Mouse (Mus musculus) brain, embryonic 18.5 days (tissue): ENCODE measurements around the gene Gm21915.

Source experiments
- DNase-seq: peaks from one replicate; pipeline ENCODE4 v3.0.0-alpha.2; 2012; ENCODE audit warnings: low read depth, low spot score

Gene Gm21915

GRCm38 (mm10) chr9:40670313-40670712 lies at the start of gene Gm21915:
TSS of gene Gm21915 (plus strand) at chr9:40670613.
- no peak for DNase-seq

DNA sequence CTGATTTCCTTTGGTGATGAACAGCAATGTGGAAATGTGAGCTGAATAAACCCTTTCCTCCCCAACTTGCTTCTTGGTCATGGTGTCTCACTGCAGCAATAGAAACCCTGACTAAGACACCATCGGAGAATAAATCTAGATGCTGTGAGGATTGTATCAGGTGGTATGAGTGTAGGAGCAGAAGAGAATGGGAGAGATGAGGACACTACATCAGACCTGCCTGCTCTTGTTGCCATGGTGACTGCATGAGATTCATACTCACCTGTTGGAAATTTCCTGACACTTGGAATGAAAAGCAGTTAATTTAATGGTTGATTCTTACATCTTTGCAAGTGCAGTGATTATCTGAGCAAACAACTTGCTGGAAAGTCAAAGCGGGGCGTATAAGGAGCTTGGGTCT lies 48.1 kb upstream of the Gm21915 start:
- no peak for DNase-seq

DNA sequence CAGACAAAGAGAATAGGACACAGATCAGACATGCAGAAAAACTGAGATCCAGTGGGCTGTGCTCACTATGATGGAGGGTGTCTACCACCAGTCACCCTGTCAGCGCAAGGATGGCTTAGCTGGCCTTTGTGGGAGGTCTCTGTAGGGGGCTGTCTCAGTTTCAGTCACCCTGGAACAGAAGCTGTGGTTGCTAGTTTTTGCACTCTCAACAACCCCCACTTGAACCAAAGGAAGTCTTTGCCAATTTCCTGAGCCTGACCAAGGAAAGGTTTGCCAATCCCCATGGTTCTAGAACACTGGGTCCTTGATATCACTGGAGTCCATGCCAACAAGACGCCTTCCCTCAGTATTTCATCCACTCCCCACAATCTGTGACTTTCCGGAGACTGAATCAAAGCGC lies 47.6 kb upstream of the Gm21915 start:
- DNase-seq = no peak

- no peak for DNase-seq
These were observed 45.1 kb upstream of the Gm21915 start for GRCm38 (mm10) chr9:40625341-40625740.

GRCm38 (mm10) chr9:40626566-40626965 lies 43.8 kb upstream of the Gm21915 start:
- no peak for DNase-seq

DNA sequence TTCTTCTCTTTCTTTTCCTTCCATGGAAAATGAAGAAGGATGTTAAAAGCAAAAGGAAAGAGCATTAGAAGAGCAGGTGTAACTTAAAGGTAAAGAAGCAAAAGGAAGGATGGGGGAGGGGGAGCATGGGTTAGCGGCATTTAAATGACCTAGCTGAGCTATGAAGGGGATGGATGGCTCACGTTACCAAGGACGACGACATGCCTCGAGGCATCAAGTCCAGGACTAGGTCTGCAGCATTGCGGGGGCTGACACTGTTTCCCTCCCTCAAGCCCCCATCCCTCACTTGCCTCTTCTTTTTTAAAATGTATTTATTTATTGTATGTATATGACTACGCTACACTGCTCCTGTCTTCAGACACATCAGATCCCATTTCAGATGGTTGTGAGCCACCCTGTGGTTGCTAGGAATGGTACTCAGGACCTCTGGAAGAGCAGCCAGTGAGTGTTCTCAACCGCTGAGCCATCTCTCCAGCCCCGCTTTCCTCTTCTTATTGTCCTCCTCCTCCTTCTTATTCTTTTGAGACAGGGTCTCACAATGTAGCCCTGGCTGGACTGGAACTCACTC lies 43.2 kb upstream of the Gm21915 start:
- DNase-seq = no peak

- no peak for DNase-seq
These were observed 42.0 kb upstream of the Gm21915 start for GRCm38 (mm10) chr9:40628130-40629069.

DNA sequence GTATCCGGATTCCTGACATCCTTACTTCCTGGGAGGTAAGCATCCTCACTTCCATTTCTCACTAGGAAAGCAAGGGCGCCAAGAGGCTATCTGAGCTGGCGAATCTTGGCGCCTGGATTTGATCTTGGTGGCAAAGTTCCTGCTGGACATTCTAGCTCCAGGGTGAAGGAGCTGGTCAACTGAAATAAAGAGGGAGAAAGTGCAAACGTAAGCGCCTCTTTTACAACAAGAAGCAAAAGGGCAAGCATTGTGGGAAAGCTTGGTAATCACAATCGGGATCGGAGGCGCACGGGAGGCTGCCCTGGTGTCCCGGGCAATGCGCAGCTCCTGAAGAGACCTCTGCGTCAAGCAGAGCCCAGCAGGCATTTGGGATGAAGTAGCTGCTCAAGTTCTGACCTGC lies 41.0 kb upstream of the Gm21915 start:
- no peak for DNase-seq

GRCm38 (mm10) chr9:40631101-40631500 lies 39.3 kb upstream of the Gm21915 start:
- no peak for DNase-seq

GRCm38 (mm10) chr9:40631505-40631904 lies 38.9 kb upstream of the Gm21915 start:
- no peak for DNase-seq

DNA sequence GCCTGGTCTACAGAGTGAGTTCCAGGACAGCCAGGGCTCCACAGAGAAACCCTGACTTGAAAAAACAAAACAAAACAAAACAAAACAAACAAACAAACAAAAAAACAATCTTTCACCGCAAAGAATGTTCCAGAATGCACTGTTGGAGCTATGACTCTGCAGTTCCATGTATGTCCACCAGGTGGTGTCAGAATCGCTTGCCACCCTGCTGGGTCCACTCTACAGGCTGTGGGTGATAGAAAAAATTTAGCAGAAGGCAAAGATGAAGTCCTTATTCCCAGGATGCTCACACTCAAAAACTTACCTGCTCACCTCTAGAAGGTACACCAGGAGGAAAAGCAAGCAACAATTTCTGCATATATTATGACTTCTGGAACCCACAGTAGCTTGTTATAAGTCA lies 34.4 kb upstream of the Gm21915 start:
- no peak for DNase-seq

- DNase-seq = no peak
These were observed 32.6 kb upstream of the Gm21915 start for GRCm38 (mm10) chr9:40637705-40638393.

- DNase-seq = no peak
These were observed 31.9 kb upstream of the Gm21915 start for GRCm38 (mm10) chr9:40638394-40639049.

DNA sequence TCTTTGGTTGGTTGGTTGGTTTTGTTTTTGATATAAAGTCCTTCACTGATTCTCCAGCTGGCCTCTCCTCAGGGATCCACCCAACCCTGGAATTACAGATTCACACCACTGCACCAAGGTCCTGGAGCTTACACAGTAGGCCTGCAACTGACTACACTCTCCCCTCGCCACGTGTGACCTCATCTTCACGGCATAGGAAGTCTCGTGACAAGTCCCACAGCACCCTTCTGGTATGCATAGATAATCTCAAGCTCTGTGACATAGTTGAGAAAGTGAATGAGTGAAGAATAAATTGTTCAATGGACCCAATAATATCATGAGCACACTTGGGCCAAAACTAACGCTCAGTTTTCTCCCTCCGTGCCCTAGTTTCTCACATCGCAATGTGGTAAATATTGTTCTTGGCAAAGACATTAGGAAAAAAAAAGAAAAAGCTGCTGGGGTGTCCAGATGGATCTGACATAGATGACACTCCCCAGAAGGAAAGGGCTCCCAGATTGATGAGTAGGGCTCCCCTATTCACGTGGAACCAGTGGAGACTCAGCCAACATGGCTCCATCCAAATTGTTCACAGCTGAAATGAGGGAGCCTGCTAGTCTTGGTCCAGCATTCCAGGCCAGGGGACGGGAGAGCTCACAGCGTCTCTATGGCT lies 30.8 kb upstream of the Gm21915 start:
- no peak for DNase-seq

DNA sequence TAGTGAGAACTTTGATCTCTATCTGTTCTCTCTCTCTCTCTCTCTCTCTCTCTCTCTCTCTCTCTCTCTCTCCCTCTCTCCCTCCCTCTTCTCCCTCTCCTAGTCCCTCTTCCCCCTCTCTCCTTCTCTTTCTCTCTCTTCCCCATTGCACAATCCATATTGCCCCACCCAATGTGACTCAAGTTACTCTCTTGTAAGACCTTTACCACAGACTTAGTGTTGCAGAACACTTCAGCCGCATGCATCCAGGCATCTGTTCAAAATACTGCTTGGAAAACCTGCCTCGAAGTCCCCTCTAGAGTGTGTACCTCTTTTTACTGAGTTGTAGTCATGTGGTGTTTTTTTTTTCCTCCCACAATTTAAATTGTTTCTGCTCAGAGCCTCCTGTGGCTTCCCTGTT lies 29.1 kb upstream of the Gm21915 start:
- DNase-seq = no peak

DNA sequence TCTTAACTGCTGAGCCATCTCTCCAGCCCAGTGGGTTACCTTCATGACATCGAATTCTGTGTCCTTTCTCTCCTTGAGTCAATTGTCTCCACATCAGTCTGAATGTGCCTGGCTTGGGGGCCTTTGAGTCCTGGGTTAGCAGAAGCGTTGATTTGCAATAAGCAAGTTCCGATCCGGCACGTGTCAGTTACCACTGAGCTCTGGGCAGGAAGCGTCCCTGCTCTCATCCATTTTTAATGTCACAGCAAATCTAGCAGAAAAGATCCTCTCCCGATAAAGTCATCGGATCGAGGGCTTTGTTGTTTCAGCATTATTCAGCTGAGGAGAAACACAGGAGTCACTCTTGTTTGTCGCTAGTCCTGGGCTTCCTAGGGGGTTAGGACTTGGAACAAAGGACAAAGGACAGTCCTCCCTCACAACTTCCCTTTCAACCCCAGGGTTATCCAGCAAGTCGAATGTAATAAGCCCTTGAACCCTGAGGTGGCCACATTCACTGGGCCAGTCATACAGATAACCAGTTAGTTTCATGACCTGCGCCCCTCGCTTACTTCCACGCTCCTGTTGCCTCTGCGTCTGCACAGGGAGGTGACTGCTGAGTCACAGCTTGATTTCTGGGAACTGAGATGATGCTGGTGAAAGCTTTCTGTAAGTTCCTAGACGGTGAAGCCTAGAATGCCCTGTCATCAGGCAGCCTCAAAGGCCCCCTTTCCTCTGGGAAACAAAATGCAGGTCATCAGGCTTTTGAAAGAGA lies 27.8 kb upstream of the Gm21915 start:
- DNase-seq = no peak

DNA sequence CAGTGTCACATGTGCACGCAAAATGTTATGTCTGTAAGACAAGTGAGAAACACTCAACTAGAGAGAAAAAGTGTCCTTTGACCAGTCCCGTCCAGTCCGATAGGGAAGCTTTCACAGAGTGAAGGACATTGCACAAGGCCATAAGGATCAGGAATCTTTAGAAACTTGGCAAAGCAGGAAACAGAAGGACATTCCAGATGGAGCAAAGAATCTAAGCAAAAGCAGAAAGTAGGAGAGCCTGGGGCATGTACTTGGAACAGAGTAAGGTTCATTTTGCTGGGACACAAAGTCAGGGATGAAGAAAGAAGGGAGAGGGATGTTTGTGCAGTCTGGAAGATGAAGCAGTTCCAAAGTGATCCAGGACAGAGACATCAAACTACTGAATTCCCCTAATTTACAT lies 21.0 kb upstream of the Gm21915 start:
- no peak for DNase-seq

- DNase-seq = no peak
These were observed 20.4 kb upstream of the Gm21915 start for GRCm38 (mm10) chr9:40649983-40650382.

DNA sequence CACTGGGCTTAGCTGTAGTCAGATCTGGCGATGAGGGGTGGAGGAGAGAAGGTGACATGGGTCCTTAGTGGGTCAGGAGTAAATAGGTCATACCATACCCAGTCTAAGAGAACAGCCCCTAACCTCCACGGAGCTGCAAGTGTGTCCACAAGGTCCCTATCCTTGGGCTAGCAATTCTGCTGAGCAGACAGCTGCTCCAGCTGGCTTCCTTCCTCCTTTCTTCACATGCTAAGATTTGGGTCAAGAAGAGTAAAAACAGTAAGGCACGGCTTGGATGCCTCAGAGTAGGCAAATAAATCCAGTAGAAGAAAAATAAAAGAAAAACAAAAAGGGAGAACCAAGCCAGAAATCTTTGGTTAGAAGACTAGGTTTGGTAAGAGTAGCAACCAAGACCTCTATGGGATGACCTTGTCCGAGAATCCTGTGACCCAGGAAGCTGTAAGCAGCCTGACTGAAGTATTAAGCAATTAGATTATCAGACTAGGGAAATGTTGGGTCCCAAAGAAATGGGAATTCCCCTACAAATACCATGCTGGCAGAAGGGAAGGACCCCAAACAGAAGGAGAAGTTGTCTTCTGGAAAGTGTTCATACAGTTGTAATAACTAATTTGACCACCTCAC lies 19.1 kb upstream of the Gm21915 start:
- no peak for DNase-seq

GRCm38 (mm10) chr9:40652757-40653156 lies 17.7 kb upstream of the Gm21915 start:
- DNase-seq = no peak
